Mouse (Mus musculus): ENCODE results near the gene Asphd1. TPM values are rescaled to one million over a fixed set of nuclear protein-coding genes. Genes with fewer than 3 reads are reported as not detected.
A peak's percentile ranks its signal among the peaks of the same experiment; 100 is the strongest.
"Not testable (repeated sequence)": the region's sequence is repeated elsewhere in the genome, so short reads cannot be mapped to it uniquely, and the experiment has no call there.

Gene Asphd1
- total RNA-seq, 2 experiments from 2014 or later: not detected

DNA sequence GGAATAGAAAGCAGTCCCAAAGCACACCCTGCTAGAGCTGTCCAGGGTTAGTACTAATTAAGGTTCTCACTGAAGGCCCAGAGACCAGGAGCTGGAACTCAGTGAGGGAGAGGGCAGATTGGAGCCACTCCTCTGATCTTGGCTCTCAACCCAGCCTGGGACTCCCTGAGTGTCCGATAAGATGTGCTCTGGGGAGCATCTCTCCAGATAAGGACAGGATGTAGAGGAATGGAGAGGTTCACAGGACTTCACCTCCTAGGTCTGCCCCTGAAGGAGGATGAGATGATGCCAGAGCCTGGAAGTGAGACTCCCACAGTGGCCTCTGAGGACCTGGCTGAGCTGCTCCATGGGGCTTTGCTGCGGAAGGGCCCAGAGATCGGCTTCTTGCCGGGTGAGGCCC lies 2.4 kb upstream of the Asphd1 start:
- no peak for ATAC-seq (replicated peaks; ENCODE audit: poor library complexity, severe bottlenecking)

DNA sequence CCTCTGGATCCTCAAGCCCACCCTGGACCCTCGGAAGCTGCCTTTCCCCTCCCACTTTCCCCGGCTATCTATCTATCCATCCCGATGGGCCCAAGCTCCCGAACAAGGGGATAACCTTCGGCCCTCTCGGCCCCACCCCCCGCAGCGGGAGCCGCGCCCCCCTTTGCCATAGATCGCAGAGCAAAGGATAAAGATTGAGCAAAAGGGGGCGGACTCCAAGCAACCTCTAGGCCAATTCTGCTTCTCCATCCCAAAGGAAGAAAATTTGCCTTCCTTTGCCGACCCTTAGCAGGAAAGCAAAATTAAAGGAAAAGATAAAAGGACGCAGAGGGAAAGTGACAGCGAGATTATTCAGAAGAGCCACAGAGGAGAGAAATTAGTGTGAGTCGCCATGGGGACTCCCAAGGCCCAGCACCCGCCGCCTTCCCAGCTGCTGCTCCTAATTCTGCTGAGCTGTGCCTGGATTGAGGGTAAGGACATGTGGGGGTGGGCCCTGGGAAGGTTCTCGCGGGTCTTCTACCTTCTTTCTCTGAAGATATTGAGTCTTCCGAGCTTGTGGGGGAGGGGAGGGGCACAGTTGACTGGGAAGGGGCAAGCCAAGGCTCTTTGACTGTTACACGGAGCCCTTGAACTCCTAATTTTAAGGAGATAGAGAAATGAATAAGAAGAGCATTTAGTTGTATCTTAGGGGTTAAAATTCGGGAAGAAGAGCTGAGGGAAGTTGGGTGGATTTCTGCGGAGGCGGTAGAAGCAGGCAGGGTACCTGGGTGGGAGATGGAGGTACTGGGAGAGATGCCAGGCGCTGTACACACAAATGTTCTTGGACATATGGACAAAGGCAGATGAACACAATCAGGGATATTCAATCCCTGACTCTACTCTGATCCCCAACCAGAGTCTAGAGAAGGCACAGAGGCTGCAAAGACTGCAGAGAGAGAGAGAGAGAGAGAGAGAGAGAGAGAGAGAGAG lies 1.5 kb upstream of the Asphd1 start:
- ATAC-seq (replicated peaks; ENCODE audit: poor library complexity, severe bottlenecking): no peak

DNA sequence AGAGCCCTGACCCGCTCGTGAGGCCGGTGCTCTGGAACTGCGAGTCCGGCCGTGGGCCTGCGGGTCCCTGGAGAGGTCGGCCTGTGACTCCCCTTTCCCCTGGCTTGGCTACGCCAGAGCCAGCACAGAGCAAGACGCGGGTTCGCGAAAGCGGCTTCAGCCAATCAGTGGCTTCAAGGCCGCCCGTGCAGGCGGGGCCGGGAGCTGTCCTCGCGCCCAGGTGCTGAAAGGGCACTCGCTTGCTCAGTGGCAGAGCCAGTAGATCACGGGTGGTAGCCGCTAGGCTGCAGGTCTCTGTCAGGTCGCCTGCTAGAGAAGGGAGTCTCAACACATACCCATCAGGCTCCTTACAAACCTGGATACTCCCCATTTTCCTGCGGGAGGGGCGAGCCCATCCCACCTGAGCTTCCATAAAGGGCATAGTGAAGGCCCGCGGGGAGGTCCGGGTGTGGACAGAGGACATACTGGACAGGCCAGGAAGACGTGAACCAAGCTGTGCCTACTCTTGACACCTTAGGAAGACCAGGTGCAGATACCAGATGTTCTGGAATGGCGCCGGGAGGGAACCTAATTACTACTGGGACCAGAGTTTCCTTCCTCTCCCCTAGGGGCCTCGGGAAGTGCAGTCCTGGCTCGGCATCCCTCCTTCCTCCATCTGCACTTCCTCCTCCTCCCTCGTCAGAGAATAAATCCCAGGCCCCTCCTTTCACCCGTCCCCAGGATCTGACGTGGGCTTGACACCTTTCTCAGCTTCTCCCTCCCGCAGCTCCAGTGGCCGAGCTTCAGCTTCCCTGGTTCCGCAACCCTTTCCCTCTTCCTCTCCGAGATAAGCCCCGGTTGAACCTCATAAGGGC lies 638 bp upstream of the Asphd1 start, which contains the start of gene Sez6l2:
TSS of gene Sez6l2 (plus strand) at position 771 of the 854 bp plus-strand sequence.
- peak; percentile 91 for ATAC-seq (replicated peaks; ENCODE audit: poor library complexity, severe bottlenecking)

DNA sequence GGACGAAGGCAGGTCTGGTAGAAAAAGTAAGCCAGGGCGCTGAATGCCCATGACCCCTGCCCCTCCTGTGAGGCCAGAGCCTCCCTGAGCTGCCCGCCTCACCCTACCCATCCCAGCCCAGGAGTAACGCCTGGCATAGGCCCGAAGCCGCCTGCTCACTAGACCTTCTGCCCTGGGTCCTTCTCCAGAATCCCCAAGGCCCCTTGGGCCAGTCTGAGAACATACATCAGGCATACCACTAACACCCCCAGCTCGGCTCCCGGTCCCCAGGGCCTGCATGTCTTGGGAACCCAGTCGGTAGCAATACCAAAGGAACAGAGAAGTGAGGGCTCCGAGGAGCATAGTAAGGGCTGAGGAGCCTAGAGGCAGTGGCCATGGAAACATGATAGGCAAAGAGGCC lies 756 bp downstream of the Asphd1 start:
- no peak for ATAC-seq (replicated peaks; ENCODE audit: poor library complexity, severe bottlenecking)

DNA sequence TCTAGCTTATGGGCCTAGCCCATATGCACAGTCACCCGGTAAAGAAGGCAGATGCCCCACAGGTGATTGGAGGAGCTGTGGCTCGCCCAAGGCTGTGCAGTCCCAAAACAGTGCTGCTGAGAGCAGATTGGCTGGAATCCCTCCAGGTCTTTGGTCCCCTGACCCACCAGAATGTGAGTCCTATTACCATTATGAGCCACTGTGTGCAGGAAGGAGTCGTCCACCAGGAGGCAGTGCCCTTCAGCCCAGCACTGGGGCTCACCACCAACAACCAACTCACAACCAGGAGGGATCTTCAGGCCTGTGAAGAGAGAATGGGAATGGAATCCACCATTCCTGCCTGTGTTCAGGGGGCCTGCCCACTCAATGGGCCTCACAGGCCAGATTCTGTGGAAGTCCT lies 2.9 kb downstream of the Asphd1 start:
- ATAC-seq (replicated peaks; ENCODE audit: poor library complexity, severe bottlenecking): no peak

DNA sequence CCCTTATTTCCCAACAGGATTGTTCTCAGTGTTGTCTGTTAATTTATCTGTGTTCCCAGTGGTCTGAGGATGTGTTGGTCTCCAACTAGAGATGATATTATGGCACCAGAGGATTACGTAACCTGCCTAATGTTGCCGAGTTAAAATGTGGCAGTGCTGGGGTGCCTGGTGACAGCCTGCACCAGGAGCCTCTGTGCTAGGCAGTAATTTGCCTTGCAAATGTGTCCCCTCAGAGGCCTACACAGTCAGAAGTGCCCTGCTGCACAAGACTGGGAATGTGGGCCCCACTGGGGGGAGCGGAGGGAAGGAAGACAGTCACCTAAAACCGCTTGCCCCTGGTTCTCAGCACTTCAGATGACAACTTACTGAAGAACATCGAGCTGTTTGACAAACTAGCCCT lies 7.6 kb downstream of the Asphd1 start:
- ATAC-seq (replicated peaks; ENCODE audit: poor library complexity, severe bottlenecking): no peak

DNA sequence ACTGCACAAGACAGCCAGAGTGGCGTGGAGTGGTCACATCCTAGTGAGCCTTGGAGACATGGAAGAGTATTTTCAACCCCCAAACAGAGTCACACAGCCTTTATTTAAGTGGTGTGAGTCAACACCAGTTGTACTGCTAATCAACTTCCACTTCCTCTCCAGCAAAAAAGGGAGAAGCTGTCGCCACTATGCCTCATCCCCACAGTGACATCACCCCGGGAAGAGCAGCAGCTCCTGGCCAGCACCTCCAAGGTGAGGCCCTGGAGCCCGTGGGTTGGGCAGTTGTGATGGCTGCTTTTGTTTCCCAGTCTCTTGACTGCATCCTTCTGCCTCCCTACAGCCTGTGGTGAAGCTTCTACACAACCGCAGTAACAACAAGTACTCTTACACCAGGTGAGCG lies 8.2 kb downstream of the Asphd1 start:
- ATAC-seq (replicated peaks; ENCODE audit: poor library complexity, severe bottlenecking): peak; percentile 77

DNA sequence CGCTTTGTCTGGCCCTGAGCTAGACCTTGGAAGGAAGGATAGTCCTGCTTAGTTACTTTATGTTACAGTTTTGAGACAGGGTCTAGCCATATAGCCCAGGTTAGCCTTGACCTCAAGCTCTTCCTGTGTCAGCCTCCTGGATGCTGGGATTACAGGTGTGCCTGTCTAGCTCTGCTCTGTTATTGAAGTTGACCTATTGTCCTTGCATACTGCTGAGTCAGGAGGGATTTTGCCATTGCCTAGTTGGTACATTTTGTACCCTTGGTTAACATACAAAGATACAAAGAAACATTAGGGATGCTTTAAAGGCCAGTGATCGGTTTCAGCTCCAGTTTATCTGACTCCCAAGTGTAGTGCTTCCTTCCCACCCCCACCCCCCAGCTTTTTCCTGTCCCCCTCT lies 16.7 kb downstream of the Asphd1 start:
- no peak for ATAC-seq (replicated peaks; ENCODE audit: poor library complexity, severe bottlenecking)

DNA sequence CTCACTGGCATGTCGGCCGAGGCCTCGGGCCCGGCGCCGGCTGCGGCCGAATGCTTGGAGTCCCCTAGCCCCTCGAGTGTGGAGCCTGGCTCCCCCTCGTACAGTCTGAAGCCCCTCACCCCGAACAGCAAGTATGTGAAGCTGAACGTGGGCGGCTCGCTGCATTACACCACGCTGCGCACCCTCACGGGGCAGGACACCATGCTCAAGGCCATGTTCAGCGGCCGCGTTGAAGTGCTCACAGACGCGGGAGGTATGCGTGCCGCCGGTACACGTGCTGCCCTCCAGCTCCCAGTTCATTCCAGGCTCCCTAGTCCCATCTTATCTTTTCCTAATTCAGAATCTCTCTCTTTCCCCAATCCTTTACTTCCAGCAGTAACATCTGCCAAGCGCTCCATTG lies 20.3 kb downstream of the Asphd1 start:
- peak; percentile 10; the same call in 1 of the 2 replicates for ATAC-seq (replicated peaks; ENCODE audit: poor library complexity, severe bottlenecking)

DNA sequence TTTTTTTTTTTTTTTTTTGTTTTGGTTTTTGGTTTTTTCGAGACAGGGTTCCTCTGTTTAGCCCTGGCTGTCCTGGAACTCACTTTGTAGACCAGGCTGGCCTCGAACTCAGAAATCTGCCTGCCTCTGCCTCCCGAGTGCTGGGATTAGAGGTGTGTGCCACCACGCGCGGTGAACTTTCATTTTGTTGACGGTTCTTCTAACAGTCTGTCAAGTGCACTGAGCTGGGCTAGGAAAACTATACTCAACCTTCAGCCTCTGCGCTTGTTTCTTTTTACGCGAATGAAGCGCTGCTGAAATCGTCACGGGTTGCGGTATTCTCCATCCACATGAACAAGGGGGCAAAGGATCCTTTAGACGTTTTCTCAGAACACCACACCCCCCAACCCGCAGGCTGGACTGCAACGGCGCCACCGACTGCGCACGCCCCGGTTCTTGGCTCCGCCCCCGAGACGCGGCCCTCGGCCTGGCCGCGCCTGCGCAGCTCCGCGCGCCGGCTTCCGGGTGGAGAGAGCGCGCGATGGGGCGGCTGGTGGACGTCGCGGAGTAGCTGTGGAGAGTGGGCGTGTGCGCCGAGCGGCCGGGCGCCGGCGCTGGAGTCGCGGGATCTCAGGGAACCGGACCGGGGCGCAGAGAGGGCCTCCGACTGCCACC lies 20.9 kb downstream of the Asphd1 start, which contains the start of gene Kctd13:
TSS of gene Kctd13 (plus strand) at position 496 of the 654 bp plus-strand sequence.
- peak; percentile 92 for ATAC-seq (replicated peaks; ENCODE audit: poor library complexity, severe bottlenecking)

DNA sequence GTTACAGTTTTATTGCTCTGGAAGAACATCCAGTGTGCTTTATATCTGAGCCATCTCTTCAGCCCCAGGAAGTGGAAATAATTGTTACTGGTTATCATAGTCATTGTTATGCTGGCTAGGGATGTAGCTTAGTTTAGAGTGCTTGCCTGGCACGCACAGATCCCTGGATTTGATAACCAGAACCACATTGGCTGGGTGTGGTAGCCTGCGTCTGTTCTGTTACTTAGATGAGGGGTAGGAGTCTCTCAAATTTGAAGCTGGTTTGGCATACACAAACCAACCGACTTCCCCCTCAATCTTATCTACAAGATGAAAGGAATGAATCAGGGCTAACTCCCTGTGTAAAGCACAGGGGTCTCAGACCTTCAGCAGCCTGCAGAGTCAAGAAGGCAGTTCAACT lies 23.1 kb downstream of the Asphd1 start:
- ATAC-seq (replicated peaks; ENCODE audit: poor library complexity, severe bottlenecking): no peak

DNA sequence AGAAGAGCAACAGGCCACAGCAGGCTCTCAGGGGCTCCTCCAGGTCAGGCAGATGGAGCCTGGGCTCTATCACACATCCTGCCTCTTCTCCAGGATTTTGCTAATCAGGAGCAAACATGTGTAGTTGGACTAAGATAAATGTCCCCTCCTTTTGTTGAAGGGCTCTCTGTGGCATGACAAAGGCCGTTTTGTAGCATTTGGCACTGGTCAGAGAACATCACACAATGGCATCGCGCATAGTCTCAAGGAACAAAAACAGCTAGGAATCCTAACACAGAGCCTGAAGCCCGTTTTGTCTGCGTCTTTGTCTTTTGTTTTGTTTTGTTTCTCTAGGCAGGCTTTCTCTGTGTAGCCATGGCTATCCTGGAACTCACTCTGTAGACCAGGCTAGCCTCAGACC lies 25.4 kb downstream of the Asphd1 start:
- no peak for ATAC-seq (replicated peaks; ENCODE audit: poor library complexity, severe bottlenecking)

DNA sequence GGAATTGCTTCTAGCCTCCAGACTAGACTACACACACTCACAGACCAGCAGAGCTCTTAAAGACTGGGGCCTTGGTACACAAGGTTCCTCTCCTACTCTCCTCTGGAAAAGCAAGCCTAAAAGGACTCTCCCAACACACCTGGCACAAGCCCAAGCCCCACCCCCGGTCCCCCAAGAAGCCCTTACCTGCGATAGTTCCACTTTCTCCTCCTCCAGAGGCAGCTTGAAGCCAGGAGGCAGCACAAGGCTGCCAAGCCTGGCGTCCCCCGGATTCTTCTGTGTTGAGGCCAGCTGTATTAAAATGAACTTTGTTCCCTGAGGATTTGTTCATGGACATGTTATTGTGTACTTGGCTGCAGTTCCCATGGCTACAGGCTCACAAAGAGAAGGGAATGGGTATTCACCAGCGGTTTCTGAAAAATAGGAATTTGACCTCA lies 26.7 kb downstream of the Asphd1 start, which contains the start of gene Tmem219:
TSS of gene Tmem219 (minus strand) at position 294 of the 437 bp plus-strand sequence.
- ATAC-seq (replicated peaks; ENCODE audit: poor library complexity, severe bottlenecking): no peak

DNA sequence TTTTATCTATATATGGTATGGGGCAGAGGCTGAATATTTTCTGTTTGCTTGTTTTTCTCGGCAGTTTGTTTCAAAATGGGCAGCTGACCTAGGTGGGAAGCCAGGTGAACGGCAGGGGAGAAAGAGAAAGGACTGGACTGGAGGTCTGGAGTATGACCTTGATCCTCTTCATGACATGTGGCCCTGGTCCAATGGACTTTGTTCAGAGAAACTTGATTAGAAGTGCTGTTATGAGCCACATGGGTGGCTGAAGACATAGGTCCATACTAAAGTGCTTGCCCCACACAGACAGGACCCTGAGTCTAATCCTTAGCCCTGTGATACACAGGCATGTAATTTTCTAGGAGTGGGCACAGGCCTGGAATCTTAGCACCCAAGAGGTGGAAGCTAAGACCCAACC lies 27.8 kb downstream of the Asphd1 start:
- ATAC-seq (replicated peaks; ENCODE audit: poor library complexity, severe bottlenecking): no peak

DNA sequence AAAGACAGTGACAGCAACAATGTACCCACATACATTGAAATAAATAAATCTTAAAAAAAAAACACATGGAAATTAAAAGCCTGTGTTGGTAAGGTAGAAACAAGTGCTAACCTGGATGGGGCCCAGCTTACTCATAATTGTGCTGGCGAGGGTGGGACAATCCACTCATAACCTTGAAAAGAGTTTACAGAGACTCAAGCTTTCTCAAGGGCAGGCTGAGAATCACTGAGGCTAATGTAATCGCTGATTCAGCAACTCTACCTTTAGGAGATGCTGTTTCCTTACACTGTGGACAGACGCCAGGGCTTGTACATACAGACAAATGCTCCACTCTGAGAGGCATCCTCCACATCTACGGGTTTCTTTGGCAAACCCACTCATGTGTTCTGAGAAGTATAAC lies 29.4 kb downstream of the Asphd1 start:
- no peak for ATAC-seq (replicated peaks; ENCODE audit: poor library complexity, severe bottlenecking)

DNA sequence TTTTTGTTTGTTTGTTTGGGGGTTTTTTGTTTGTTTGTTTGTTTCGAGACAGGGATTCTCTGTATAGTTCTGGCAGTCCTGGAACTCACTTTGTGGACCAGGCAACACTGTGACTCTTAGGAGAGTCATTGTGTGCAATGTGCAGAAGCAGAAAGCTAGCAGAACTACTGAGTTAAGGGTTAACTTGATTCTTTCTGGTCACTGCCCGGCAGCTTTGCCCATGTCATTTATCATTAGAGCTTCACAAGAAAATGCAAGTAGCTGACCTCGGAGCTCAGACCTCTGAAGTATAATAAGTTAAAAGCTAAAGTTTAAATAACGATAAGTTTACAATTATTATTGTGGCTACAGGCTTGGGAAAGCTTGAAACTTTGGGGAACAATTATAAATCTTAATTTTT lies 31.0 kb downstream of the Asphd1 start:
- not testable (repeated sequence) for ATAC-seq (replicated peaks; ENCODE audit: poor library complexity, severe bottlenecking)

DNA sequence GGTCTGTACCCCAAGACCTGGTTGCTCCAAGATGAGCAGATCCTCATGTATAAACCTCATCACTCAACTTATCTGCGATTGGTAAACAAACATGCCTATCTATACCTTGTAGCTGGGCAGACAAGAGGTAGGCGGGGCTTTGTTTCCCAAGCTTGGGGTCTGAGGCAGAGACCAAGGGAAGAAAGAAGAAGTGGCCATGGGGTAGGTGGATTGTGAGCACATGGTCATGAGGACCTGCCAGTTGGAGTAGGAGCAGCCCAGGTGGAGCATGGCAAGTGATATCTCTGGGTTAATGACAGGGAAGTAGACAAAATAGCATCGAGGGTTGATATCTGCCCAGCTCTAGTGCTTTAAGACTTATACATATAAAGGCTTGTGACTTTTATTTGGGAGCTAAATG lies 34.5 kb downstream of the Asphd1 start:
- ATAC-seq (replicated peaks; ENCODE audit: poor library complexity, severe bottlenecking): peak; percentile 62

DNA sequence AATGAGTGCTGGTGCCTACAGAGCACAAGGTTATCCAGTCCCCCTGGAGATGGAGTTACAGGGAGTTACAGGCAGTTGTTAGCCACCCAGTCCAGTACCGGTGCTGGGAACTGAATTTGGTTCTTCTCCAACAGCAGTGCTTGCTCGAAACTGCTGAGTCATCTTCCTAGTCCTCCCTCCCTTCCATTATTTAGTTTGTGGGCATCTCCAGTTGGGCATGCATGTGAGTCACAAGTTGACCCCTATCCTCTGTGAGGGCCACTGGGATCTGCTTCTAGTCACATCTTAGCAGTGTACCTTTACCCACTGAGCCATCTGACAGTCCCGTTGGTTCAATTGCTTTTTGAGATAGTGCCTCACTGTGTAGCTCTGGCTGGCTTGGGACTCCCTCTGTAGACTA lies 43.8 kb downstream of the Asphd1 start:
- ATAC-seq (replicated peaks; ENCODE audit: poor library complexity, severe bottlenecking): no peak; the same call in 1 of the 2 replicates

DNA sequence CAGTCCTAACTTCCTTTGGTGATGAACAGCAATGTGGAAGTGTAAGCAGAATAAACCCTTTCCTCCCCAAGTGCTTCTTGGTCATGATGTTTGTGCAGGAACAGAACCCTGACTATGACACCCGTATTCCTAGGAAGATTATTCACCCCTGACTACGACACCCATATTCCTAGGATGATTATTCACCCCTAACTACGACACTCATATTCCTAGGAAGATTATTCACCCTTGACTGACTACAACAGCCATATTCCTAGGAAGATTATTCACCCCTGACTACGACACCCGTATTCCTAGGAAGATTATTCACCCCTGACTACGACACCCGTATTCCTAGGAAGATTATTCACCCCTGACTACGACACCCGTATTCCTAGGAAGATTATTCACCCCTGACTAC lies 49.6 kb downstream of the Asphd1 start:
- ATAC-seq (replicated peaks; ENCODE audit: poor library complexity, severe bottlenecking): not testable (repeated sequence)
